Mouse (Mus musculus) adipocyte (in vitro differentiated cells): ENCODE measurements around the gene Plekha3.

ENCODE experiments used
- DNase-seq: peaks from one replicate; pipeline ENCODE4 v3.0.0-alpha.2; 2016; ENCODE audit warnings: low spot score

Plekha3 gene

GRCm38 (mm10) chr2:76674725-76675427, at the start of gene Plekha3:
Gene Plekha3 (plus strand): TSS chr2:76675281.
- DNase-seq, result peak; percentile 78

GRCm38 (mm10) chr2:76630293-76630692, 44.8 kb upstream of the Plekha3 start:
- no peak for DNase-seq

- DNase-seq, result peak; percentile 67
Observed at GRCm38 (mm10) chr2:76631600-76631999, 43.5 kb upstream of the Plekha3 start.

GRCm38 (mm10) chr2:76639637-76640036, 35.4 kb upstream of the Plekha3 start:
- DNase-seq, result no peak

- DNase-seq, result no peak
Observed at GRCm38 (mm10) chr2:76643801-76644200, 31.3 kb upstream of the Plekha3 start.

GRCm38 (mm10) chr2:76647441-76647869, 27.6 kb upstream of the Plekha3 start:
- DNase-seq, result no peak

GRCm38 (mm10) chr2:76647883-76648570, 27.1 kb upstream of the Plekha3 start, which contains the start of the genes Prkra and Pjvk:
Gene Prkra (minus strand): TSS chr2:76648015.
Gene Pjvk (plus strand): TSS chr2:76648476.
- DNase-seq, result peak; percentile 100

GRCm38 (mm10) chr2:76648666-76649141, 26.4 kb upstream of the Plekha3 start:
- DNase-seq, result no peak

GRCm38 (mm10) chr2:76653070-76653469, 22.0 kb upstream of the Plekha3 start:
- no peak for DNase-seq

GRCm38 (mm10) chr2:76654646-76655045, 20.4 kb upstream of the Plekha3 start:
- DNase-seq, result no peak

- no peak for DNase-seq
Observed at GRCm38 (mm10) chr2:76655444-76655843, 19.6 kb upstream of the Plekha3 start.

GRCm38 (mm10) chr2:76655982-76656381, 19.1 kb upstream of the Plekha3 start:
- DNase-seq, result no peak

- no peak for DNase-seq
Observed at GRCm38 (mm10) chr2:76658551-76658950, 16.5 kb upstream of the Plekha3 start.

- DNase-seq, result no peak
Observed at GRCm38 (mm10) chr2:76659419-76659818, 15.7 kb upstream of the Plekha3 start.

- DNase-seq, result no peak
Observed at GRCm38 (mm10) chr2:76665531-76665930, 9.6 kb upstream of the Plekha3 start.

- DNase-seq, result no peak
Observed at GRCm38 (mm10) chr2:76667200-76667599, 7.9 kb upstream of the Plekha3 start.

GRCm38 (mm10) chr2:76671641-76672040, 3.4 kb upstream of the Plekha3 start:
- no peak for DNase-seq

- peak; percentile 43 for DNase-seq
Observed at GRCm38 (mm10) chr2:76672134-76672745, 2.8 kb upstream of the Plekha3 start.

- DNase-seq, result peak; percentile 96
Observed at GRCm38 (mm10) chr2:76672966-76673392, 2.1 kb upstream of the Plekha3 start, which contains the start of gene Fkbp7. Gene Fkbp7 (minus strand): TSS chr2:76673116.

- peak; percentile 91 for DNase-seq
Observed at GRCm38 (mm10) chr2:76673472-76674081, 1.5 kb upstream of the Plekha3 start.

GRCm38 (mm10) chr2:76675451-76675850, 370 bp downstream of the Plekha3 start:
- DNase-seq, result peak; percentile 38

- peak; percentile 36 for DNase-seq
Observed at GRCm38 (mm10) chr2:76675949-76676348, 868 bp downstream of the Plekha3 start.
